Mouse (Mus musculus): Measurements from ENCODE around the gene Fus.

The Fus gene

GRCm38 (mm10) chr7:127946470-127947023, 20.7 kb upstream of the Fus start, which contains the start of gene Prss36:
Prss36 (minus strand) TSS chr7:127946725.
- DNase-seq: no peak

DNA sequence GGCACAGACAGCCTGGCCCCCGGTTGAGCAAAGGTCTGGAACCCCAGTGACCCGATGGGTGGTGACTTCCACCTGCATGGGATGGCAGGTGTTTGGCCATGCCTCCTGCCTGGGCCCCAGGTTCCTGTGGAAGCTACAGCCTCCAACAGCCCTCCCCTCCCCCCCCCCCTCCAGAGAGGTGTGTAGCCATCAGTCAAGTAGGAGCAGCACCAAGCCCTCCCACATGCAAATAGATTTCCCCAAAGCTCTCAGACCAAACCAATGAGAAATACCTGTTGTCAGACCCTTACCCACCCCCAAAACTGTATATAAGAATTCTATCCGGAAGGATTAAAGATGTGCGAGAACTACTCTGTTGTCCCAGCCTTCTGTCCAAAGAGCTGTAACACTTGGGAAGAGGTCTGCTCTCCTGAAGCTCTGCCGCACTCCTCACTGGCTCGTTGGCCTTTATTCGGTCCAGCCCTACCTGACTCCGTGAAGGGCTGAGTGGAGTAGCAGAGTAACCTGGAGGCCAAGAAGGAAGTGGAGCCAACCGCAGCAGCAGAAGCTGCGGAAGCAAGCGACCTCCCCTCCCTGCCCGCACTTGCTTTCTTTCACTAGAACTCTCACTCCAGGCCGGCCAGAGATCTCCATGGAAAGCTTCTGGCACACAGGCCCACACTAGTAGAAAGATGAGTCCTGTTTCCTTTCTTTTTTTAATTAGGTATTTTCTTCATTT, 14.2 kb upstream of the Fus start:
- DNase-seq: peak; percentile 35 to 40

GRCm38 (mm10) chr7:127959364-127959763, 7.9 kb upstream of the Fus start:
- DNase-seq: no peak

- DNase-seq: peak in 1 of 2 experiments; percentile 19
Measured at GRCm38 (mm10) chr7:127966371-127966918, 812 bp upstream of the Fus start.

GRCm38 (mm10) chr7:127967922-127968828, 918 bp downstream of the Fus start:
- peak; percentile 68 to 81 for DNase-seq

DNA sequence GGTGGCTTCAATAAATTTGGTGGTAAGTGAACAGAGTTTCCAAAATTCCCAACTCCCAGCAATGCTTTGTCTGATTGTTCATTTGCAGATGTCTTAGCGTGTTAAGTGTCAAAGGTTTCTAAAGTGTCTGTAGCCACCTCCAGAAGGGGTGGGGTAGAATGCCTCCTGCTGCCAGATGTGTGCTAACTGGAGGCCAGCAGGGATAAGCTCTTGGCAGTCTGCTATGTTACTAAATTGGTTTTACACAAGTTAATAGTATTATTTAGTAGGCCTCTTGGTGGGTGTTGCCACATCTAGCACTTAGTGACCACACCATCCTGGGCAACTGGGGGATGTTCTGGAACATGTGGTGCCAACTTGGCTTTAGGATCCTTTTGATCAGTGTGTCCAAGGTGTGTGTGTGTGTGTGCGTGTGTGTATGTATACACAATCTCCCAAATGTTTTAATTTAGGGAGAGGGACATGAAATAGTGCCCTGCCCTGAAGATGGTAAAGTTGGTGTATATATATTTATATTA, 7.2 kb downstream of the Fus start:
- no peak for DNase-seq

- no peak for DNase-seq
Measured at GRCm38 (mm10) chr7:127978856-127979255, 11.6 kb downstream of the Fus start.

- DNase-seq: no peak
Measured at GRCm38 (mm10) chr7:127980606-127981005, 13.3 kb downstream of the Fus start.

DNA sequence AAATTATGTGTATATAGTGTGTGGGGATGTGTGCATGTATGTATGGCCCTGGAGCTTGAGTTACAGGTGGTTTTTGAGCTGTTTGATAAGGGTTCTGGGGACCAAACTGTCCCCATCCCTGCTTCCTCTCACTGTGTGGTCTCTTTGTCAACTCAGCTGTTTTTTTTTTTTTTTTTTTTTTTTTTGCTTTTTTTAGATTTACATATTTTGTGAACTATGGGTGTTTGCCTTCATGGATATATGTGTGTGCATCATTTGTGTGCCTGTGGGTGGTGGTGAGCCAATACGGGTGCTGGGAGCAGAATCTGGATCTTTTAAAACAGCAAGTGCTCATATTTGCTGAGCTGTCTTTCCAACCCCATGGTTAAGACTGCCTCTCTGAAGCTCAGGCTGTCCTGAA, 21.6 kb downstream of the Fus start:
- DNase-seq: no peak

DNA sequence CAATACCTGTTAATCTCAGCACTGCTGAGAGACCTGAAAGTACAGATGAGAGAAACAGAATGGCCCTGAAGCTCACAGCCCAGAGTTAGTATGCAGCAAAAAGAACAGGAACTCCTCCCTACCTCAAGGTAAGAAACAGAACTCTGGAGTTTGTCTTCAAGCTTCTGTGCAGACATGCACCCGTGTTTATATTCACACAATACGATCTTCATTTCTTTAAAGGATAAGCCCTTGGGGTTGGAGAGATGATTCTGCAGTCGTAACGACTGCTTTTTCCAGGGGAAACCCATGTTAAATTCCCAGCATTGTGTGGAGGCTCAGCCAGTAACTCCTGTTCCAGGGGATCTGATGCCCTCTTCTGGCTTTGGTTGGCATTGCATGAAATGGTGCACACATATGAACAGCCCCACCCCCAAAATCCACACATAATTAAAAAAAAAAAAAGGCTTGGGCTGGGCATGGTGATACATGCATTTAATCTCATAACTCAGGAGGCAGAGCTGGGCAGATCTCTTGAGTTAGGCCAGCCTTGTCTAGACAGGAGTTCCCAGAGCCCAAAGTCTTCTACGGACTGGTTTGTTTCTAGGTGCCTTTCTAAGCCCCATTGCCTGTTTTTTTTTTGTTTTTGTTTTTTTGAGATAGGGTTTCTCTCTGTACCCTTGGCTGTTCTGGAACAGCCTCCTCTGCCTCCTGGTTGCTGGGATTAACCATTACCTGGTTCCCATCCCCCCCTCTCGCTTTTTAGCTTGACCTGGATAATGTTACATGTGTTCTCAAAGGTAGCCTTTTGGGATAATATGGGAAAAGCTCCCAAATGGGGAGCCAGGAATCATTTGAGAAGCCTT, 24.6 kb downstream of the Fus start:
- DNase-seq: peak; percentile 80 to 84

GRCm38 (mm10) chr7:127992488-127993340, 25.5 kb downstream of the Fus start:
- DNase-seq: peak; percentile 39 to 59

GRCm38 (mm10) chr7:127993341-127993977, 26.2 kb downstream of the Fus start, which contains the start of gene Pycard:
Pycard (minus strand) TSS chr7:127993867.
- peak; percentile 78 to 87 for DNase-seq

- no peak for DNase-seq
Measured at GRCm38 (mm10) chr7:127999436-127999835, 32.2 kb downstream of the Fus start.

DNA sequence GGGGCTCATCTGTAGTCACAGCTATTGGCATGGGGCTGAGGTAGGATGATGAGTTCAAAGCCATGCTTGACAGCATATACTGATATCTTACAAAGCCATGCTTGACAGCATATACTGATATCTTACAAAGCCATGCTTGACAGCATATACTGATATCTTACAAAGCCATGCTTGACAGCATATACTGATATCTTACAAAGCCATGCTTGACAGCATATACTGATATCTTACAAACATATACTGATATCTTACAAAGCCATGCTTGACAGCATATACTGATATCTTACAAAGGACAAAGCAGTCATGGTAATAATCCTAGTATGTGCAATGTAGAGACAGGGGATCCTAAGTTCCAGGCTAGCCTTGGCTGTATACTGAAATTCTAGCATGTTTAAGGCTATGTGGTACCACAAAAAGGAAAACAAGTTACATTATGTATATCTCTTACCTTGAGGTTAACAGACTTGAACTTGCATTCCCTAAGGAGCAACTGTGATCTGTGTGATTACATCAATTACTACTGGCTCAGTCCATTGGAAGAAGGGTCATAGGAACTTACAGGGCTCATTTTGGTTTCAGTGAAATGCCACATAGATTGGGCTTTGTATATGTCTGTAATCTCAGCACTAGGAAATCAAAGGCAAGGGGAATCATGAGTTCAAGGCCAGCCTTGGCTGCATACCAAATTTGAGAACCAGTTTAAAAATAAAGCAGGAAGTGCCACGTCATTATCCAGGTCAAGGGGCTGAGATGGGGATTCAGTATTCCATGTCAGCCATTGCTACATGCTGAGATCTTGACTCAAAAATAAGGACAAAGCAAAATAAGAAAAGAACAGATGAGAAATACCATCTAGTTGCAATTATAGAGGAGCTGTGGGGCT, 33.1 kb downstream of the Fus start:
- DNase-seq: no peak

DNA sequence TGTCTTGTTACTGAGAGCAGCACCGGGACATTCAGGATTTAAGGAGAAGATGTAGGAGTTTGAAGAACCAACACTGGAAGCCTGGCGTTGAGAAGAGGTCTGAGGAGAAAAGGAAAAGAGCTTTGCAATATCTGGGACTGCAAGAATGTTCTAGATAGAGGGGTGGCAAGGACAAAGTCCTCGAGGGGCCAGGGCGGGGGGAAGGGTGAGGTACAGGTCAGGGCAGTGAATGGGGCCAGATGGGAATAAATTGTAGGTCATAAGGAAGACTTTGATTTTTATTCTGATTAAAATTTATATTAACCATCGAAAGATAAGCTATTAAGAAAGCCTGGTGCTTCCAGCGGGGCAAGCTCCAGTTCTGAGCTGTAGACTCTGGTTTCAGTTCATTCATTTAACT, 35.8 kb downstream of the Fus start:
- no peak for DNase-seq

DNA sequence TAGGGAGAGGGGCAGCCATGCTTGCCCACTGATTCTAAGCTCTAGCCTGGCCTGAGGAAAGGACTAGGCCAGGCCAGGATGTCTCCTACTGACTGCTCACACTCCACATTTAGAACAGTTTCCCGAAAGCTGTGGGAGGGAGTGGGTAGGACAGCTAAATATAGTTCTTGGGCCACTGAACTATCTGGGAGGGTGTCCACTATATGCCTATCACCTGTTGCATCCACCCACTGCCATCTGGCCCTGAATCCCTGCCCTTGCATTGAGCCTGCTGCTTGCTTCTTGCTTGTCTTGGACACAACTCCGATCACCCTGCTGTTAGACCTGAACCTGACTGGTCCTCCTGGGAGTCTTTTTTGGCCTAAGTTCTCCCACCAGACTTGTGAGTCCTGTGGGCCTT, 36.4 kb downstream of the Fus start, which contains the start of gene Trim72:
TSS of gene Trim72 (plus strand) at position 262 of the 400 bp plus-strand sequence.
- no peak for DNase-seq

- DNase-seq: no peak
Measured at GRCm38 (mm10) chr7:128004150-128004486, 36.9 kb downstream of the Fus start.

DNA sequence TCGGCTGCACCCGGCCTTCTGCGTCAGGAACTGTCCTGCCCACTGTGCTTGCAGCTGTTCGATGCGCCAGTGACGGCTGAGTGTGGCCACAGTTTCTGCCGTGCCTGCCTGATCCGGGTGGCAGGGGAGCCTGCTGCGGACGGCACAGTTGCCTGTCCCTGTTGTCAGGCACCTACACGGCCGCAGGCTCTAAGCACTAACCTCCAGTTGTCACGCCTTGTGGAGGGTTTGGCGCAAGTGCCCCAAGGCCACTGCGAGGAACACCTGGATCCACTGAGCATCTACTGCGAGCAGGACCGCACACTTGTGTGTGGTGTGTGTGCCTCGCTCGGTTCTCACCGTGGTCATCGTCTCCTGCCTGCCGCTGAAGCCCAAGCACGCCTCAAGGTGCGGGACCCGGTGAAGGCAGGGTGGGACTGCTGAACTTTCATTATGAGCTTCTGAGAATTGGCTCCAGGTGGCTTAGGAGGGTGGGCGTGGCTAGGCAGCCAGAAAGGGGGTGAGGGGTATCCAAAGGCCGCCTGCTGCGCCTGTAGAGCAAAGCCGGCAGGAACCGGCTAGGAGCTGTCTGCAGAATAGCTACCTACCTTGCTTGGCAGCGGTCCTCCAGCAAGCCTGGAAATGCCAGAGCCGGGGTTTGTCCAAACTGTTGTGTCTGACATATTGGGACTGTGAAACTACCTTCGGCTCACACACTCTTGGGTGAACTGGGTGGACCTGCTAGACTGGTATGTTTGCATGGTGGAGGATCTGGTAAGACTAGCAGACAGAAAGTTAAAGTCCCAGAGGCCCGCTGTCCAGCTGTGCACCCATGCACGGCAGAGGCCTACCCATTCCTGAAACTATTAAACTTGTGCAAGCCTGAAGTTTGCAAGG, 37.5 kb downstream of the Fus start:
- peak; percentile 52 to 71 for DNase-seq
